Mouse (Mus musculus) heart, embryonic 12.5 days (tissue): ENCODE data around the gene Birc2. TPM values are rescaled to one million over a fixed set of nuclear protein-coding genes. Genes with fewer than 3 reads are reported as not detected.

ENCODE experiments used
- ATAC-seq: fragments of 200-750 bp; cut with Nextera tagmentation; 2 replicates; pipeline ENCODE4 v1.8.0; 2017; ENCODE audit warnings: moderate TSS enrichment, moderate library complexity; ENCODE audit not compliant: insufficient number of reproducible peaks, low FRiP score
- H3K27ac ChIP-seq: fragments of 300-500 bp; sonication (generic); 2 replicates; pipeline ENCODE4 v1.5.1; 2016; ENCODE audit warnings: mild to moderate bottlenecking, moderate library complexity; ENCODE audit not compliant: poor library complexity, severe bottlenecking
- H3K27me3 ChIP-seq: fragments of 300-500 bp; sonication (generic); replicated peaks from 2 replicates; pipeline ENCODE4 v1.6.1; 2016; ENCODE audit warnings: mild to moderate bottlenecking, moderate library complexity
- H3K36me3 ChIP-seq: fragments of 300-500 bp; sonication (generic); 2 replicates; pipeline ENCODE4 v1.6.1; 2016; ENCODE audit warnings: mild to moderate bottlenecking, moderate library complexity
- H3K4me1 ChIP-seq: fragments of 300-500 bp; sonication (generic); replicated peaks from 2 replicates; pipeline ENCODE4 v1.6.1; 2016; ENCODE audit warnings: mild to moderate bottlenecking
- H3K4me2 ChIP-seq: fragments of 300-500 bp; sonication (generic); 2 replicates; pipeline ENCODE4 v1.6.1; 2016; ENCODE audit warnings: mild to moderate bottlenecking, moderate library complexity
- H3K4me3 ChIP-seq: fragments of 300-500 bp; sonication (generic); 2 replicates; pipeline ENCODE4 v1.5.1; 2016; ENCODE audit warnings: mild to moderate bottlenecking
- H3K9ac ChIP-seq: fragments of 300-500 bp; sonication (generic); 2 replicates; pipeline ENCODE4 v1.6.1; 2016; ENCODE audit warnings: mild to moderate bottlenecking, moderate library complexity
- H3K9me3 ChIP-seq: fragments of 300-500 bp; sonication (generic); replicated peaks from 2 replicates; pipeline ENCODE4 v1.6.1; 2016; ENCODE audit warnings: mild to moderate bottlenecking, moderate library complexity
- WGBS: fragments of 180-500 bp; shearing (Covaris S2); methylation state at CpG from one replicate; pipeline ENCODE4 v1.1.7; 2016; 5-methylcytosine and 5-hydroxymethylcytosine counted together
- microRNA-seq: library from miRNA; unstranded; fragments of <30 nt; microRNA quantifications from one replicate; pipeline ENCODE4, GENCODE M21; 2017
- polyA plus RNA-seq: library from polyadenylated mRNA; unstranded; fragments of >200 nt; fragmentation: Nextera tagmentation; extraction: Ambion mirVana; gene quantifications from 2 replicates; pipeline ENCODE4 v1.2.1, GENCODE M21; 2016

Gene Birc2
- polyA plus RNA-seq, 1 experiment from 2014 or later = 26.0 TPM

DNA sequence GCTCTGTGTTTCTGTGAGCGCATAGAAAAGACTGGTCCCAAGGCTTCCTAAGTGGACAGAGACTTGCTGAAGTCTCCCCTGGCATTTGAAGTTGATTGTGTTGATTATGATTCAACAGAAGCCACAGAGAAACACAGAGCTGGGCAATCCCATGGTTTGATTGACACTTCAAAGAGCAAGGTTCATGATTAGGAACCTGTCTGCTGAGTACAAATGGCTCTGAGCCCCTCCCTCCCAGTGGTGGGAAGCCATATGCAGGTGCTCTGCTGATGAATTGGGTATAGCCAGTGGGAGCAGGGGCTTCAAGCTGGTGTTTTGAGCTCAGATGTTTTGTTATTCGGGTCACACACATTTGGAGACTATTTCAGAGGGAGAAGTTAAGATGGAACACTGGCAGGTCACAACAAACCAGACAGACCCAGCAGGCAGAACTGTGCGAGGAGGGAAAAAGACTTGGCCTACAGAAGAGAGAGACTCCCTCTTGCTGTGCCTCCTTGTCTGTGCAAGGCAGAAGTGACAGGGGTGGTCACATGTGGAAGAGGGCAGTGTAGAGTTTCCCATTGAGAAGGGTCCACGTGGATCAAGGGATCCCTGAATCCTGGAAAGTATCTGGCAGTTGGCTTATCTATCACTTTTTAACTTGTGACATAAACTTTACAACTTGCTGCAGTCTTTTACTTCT, 64.0 kb downstream of the Birc2 start:
- no peak for ATAC-seq
- Histone ChIP-seq H3K27me3 (no peaks in the 10 kb centered on the region), H3K36me3 (peaks cover 54% of the 10 kb centered on the region), H3K9ac (no peak overlapping the region), H3K4me1 (peaks cover 40% of the 10 kb centered on the region), H3K4me2 (no peak overlapping the region), H3K4me3 (no peak overlapping the region), H3K9me3 (no peaks in the 10 kb centered on the region), H3K27ac (no peak overlapping the region)
- WGBS = 83% methylated on average over 4 of the region's 4 CpGs

GRCm38 (mm10) chr9:7772361-7772760, 64.5 kb downstream of the Birc2 start:
- WGBS = 79% methylated on average over 2 of the region's 2 CpGs
- H3K9me3 ChIP-seq = no peaks in the 10 kb centered on the region
- no peak overlapping the region for H3K27ac ChIP-seq
- no peak overlapping the region for H3K9ac ChIP-seq
- peaks cover 45% of the 10 kb centered on the region for H3K4me1 ChIP-seq
- H3K4me2 ChIP-seq = no peak overlapping the region
- H3K4me3 ChIP-seq = no peak overlapping the region
- H3K36me3 ChIP-seq = peaks cover 49% of the 10 kb centered on the region
- ATAC-seq = no peak
- no peaks in the 10 kb centered on the region for H3K27me3 ChIP-seq

GRCm38 (mm10) chr9:7769491-7769890, 67.4 kb downstream of the Birc2 start:
- peaks cover 62% of the 10 kb centered on the region for H3K4me1 ChIP-seq
- ATAC-seq = no peak
- WGBS = 73% methylated on average over 5 of the region's 5 CpGs
- H3K4me2 ChIP-seq = no peak overlapping the region
- peaks cover 38% of the 10 kb centered on the region for H3K36me3 ChIP-seq
- H3K27me3 ChIP-seq = no peaks in the 10 kb centered on the region
- H3K9ac ChIP-seq = no peak overlapping the region
- no peak overlapping the region for H3K4me3 ChIP-seq
- H3K27ac ChIP-seq = no peak overlapping the region
- no peaks in the 10 kb centered on the region for H3K9me3 ChIP-seq

GRCm38 (mm10) chr9:7769081-7769480, 67.8 kb downstream of the Birc2 start:
- Histone ChIP-seq H3K4me2 (no peak overlapping the region), H3K27ac (no peak overlapping the region), H3K9me3 (no peaks in the 10 kb centered on the region), H3K27me3 (no peaks in the 10 kb centered on the region), H3K36me3 (peaks cover 34% of the 10 kb centered on the region), H3K9ac (no peak overlapping the region), H3K4me1 (peaks cover 58% of the 10 kb centered on the region), H3K4me3 (no peak overlapping the region)
- ATAC-seq = no peak
- WGBS = 70% methylated on average over 4 of the region's 4 CpGs

Small RNA genes lying within 50 kb of the gene (microRNA-seq; reads per million reads assigned to microRNA genes)
- gene Mir5618 = 8.3 reads per million, percentile 22 among the genes with 10 or more reads in this experiment

Other genes starting within 250 kb of the Birc2 start
- not detected in 2 replicates for gene Mmp20, start 208.8 kb downstream of the Birc2 start, polyA plus RNA-seq
- gene Mmp7, start 145.0 kb downstream of the Birc2 start, polyA plus RNA-seq = not detected in 2 replicates
- gene Tmem123, start 73.0 kb downstream of the Birc2 start, polyA plus RNA-seq = 119 and 125 TPM in 2 replicates
- 5.8 and 6.0 TPM in 2 replicates for gene Birc3, start 36.1 kb upstream of the Birc2 start, polyA plus RNA-seq
- 37.6 and 39.7 TPM in 2 replicates for gene Yap1, start 167.5 kb upstream of the Birc2 start, polyA plus RNA-seq
- 7.4 TPM in 2 replicates for gene Cfap300, start 205.8 kb upstream of the Birc2 start, polyA plus RNA-seq